Mouse (Mus musculus) 3134 (cell line): ENCODE measurements around the gene Asns.

ENCODE experiments used
- DNase-seq: peaks from one replicate; pipeline ENCODE4 v3.0.0-alpha.2; 2011; ENCODE audit warnings: low spot score; ENCODE audit not compliant: insufficient read length; ENCODE audit errors: extremely low read depth

Gene Asns

DNA sequence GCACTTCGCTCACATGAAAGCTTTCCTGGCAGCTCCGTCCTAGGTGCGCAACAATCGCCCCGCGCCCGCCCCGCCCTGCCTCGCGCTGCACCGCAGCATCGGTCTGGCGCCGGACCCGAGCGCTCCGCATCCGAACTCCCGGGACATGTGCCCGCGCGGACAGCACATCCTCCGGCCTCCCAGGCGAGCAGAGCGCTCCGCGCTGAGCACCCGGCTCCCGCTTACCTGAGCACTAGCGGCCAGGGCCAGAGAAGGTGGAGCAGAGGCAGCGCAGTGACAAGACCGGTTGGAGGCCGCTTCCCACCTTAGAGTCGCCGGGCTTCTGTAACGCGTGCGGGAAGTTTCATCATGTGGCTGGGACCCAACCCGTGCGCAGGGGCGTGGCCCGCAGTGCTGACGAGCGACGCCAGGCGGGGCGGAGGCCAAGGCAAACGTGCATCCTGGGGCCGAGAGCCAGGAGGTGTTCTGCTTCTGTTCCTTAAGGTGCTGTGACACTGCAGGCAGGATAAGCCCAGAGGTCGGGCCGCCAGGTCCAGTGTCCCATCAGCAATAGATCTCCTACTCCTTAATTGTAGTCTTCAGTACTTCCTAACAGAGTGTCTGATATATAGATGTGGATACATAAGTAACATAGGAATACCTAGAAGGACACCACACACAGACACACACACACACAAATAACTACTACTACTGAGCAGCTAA is at the start of gene Asns:
Asns (minus strand) TSS at position 371 of the 702 bp plus-strand sequence.
- peak; percentile 98 for DNase-seq

DNA sequence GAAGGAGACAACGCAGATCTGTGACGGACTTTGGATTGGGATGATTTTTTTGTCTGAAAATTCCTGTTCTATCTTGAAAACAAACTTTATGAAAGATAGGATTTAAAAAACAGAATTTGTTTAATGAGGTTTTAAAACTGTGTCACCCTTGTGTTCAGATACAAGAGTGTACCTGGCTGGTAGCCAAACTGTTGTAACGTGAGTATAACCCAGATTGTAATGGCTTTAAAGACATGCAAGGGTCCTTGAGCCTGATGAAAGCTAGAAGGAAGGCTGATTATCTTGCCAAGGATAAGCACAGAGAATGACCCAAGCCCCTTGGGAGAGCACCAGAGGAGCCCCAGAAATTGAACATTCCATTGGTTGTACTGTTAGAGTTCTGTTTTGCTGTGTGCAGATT is 48.7 kb upstream of the Asns start:
- no peak for DNase-seq

DNA sequence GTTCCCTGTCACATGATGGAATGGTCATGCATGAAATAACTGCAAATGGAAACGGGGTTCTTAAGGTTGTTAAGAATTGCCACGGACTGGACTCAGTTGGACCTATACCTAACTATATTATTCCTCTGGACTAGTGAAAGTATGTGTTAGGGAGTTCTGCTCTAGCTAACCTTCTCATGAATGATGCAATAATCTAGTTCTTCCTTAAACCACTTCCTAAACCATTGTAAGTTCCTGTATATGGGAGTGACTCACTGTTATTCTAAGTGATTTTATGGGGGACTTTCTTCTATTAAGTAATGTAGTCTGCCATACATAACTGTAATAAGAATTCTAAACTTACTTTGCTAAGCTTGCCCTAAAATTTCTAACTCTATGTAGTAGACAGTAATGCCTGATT is 44.8 kb upstream of the Asns start:
- no peak for DNase-seq

DNA sequence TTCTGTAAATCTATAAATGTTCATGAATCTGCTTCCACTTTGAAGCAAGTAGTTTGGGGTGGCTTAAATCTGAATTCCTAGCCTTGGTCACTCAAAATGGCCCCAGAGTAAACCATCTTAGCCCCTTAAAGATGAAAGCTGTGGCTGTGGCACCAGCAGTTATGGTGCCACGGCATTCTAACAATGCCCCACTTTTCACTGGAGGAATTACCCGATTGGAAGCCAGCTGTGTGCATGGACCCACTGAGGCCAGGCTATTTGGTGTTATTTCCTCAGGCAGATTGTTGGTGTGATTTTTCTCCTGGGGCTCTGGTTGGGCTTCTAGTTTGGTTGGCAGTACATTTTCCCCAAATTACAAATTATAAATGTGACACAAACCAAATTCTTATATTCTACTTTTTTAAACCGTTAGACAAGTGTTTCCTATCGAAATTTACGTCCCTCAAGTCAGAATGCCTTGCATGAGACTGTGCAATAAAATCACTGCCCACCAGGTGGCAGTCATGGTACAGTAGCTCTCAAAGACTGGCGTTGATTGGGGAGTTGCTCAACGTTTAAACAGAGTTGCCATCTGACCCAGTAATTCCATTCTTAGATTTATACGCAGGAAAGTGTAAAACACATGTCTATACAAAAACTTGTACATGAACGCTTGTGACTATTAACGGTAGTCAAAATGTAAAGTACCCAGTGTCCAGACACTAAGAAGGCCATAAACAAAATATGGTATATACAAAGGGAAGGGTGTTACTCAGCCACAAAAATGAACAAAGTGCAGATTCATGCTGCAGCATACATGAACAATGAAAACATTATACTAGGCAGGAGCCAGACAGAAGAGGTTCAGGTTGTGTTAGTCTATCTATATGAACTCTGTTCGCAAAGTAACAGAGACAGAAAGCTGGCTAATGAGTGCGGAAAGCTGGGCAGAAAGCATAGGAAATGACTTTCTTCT is 40.0 kb upstream of the Asns start:
- DNase-seq: peak; percentile 32

DNA sequence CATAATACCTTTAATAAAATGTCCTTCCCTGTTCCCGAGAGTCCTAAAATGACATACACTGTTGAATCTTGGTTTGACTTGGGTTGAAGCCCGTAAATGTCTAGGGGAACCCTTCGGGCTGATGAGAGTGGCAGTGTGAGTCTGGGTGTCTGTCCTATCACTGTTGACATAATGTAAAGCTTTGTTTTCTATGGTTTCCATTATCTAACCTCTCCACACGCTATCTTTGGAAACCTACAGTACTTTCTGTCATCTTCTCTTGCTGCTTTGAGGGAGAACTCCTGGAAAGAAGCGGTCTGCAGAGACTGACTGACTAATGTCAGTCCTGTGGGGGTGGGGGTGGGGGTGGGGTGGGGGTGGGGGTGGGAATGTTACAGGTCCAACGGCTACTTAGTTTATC is 39.0 kb upstream of the Asns start:
- DNase-seq: no peak

DNA sequence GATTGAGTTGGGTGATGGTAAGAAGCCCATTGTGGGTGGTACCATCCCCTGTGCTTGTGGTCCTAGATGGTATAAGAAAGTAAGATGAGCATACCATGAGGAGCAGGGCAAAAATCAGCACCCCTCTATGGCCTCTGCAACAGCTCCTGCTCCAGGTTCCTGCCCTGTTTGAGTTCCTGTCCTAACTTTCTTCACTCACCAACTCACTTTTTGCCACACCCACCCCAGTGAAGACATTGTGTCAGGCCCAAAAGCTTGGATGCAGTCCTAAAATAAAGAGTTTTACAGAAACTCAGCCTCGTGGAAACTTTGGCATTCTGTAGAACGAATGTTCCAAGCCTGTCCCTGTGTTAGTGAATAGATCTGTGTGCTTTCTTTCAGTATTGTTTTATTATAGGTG is 36.1 kb upstream of the Asns start:
- no peak for DNase-seq

DNA sequence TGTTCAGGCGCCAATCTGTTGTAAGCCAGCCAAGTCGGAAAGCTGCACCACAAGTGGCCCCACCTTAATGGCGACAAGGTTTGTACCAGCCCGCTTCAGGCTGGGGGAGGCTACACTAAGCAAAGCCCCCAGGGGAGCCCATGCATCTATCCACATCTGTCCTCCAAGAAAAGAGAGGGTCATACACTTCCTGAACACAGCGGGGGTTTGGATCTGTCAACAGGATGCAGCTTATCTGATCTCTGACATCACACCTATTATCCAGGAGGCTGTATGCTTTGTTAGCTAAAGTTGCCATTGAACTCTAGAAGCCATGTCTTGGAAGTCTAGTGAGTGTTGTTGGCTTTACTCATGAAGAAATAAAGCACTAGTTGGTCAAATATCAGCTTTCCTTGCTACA is 35.2 kb upstream of the Asns start:
- DNase-seq: no peak

DNA sequence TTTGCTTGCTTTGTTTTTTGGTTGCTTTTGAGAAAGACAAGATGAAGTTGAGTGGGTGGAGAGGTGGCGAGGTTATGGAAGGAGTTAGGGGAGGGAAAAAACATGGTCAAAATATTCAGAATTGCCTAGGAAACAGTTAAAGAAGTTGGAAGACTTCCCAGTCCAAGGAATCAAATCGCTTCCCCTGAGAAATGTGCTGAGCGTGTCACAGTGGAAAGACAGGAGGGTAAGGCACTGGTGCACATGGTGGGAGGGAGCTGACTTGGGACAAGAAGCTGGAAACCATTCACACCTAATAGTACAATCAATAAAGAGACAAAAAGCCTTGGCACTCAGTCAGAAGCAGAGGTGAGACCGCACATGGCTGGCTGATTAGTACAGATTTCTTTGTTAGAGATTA is 23.2 kb upstream of the Asns start:
- DNase-seq: no peak

DNA sequence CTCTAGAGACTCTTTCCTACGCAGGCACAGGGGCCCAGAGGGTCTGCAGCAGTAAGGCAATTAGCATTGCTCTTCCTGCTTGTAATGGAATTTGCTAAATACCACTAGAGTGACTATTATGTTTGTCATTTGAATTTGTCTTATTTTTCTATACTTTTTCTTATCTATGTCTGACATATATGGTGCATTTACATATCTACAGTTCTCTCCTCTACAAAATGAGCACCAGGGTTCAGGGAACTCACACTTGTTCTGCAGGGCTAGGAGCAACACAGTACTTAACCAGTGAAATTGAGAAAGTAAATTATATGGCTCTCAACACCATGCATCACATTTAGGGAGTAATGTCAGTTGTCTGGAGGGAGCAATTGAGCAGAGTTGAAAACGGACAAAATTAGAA is 21.2 kb upstream of the Asns start:
- DNase-seq: no peak

DNA sequence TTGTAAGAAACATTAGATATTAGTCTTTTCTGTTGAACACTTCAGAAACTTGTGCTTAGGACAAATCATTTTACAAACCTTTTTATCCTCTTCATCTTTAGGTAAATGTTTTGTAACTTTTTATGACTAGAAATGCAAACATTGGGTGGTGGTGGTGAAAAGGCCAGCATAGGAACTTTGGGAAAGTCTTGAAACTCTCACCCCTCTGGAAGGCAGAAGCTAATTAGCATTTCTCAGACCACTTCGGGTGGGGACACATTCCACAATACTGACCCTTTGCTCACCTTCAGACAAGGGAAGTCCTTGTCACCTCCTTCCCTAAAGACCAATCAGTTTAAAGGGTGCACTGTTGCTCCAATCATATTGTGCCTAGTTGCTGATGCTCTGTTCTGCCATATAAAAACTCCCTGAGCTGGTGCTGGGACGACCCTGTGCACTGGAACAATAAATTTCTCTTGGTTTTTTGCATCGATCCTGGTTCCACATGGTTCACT is 18.8 kb upstream of the Asns start:
- no peak for DNase-seq

DNA sequence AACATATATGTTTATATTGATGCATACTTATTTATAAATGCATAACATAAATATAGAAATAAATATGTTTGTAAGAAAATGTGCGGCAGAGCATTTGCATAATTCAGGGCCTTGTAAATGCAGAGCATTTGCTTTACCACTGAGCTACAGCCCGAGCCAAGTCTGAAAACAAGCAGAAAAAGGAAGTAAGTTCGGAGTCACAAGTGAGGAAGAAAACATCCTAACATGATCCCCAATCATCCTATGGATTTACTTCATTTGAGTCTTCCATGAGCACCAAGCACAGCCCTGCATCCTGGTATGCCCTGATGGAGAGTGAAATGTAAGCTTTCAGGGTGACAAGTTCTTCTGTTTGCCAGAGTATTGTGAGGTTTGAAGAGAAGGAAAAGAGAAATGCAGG is 15.2 kb upstream of the Asns start:
- no peak for DNase-seq

DNA sequence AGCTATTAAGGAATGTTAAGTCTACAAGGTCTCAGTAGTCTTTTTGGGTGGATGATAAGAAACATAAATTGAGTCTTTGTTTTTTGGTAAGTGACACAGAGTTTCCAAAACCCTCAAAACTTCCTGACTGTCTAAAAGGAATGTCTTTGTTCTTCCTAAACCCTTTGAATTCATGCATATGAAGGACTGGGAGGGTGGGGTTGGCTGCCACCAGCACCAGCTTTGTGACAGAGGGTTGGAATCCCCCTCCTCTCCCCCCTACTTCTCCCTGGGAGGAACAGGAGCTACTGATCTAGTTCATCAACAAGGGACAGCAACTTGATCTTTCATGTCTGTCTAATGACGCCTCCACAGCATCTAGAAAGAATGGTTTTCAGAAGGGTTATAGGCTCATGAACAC is 13.7 kb upstream of the Asns start:
- DNase-seq: no peak

DNA sequence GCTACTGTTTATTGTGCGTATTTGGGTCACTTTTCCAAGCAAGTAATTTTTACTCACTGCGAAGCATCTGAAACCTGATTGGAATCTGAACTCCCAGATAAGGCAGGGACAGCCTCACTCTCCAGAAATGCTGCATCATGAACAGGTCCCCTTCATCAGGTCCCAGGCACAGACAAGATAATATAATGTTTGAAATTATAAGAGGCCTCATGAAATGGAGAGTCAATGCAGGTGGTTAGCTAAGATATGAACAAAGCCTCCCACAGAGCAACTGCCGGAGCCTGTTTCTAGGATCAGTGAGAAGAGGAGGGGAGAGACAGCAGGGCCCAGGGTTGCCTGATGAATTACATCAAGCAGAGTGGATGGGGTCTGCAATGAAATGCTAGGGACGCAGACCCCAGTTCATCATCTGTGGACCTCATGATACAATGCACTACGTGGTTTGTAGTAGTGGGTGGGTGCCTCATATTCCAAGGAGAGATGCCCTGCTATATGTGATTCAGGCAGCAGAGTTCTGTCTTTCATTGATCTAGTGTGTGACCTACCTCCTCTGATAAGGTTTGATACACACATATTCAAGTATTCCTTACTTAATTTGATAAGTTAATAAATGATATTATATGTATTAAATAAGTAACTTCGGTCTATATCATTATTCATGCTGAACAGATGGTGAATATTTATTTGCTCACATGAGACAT is 5.1 kb upstream of the Asns start:
- no peak for DNase-seq

DNA sequence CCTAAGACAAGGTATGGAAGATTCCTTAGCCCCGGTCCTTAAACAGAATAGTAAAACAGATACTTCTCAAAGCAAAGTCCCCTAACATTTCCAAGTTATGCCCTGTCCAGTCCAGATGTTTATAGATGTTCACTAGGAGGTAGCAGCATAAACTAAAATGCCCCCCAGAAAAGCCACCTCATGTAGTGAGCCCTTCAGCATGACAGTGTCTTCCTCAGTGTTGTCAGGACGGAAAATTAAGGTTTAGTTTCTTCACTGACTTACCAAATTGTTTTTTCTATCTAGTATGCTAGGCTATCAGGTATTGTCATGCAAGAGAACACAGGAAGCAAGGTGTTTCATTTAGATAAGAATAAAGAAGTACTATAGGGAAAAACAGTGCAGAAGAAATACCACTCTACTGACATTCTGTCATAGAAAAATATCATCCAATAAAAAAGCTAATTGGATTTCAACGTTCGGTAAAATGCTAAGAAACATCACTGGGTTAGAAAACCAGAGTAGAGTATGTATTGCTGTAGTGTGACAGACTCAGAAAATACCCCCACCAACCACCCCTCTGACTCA is 4.1 kb upstream of the Asns start:
- no peak for DNase-seq

DNA sequence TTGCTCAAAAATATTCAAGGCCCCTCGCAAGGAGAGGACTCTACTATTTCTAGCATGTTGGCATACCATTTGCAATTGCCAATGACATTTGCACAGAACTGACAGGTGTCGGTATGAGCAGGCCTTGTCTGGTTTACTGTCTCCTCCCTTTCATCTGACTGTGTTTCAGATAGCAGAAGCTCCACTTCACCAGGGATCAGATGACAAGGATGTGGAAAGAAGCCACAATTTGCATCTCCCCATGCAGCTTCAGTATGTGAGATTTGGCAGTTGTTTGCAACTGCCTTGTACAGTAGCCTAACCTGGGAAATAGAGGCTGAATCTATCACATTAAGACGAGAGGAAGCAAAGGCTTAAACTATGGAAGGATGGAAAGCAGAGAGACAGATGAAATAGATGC is 3.6 kb upstream of the Asns start:
- no peak for DNase-seq

DNA sequence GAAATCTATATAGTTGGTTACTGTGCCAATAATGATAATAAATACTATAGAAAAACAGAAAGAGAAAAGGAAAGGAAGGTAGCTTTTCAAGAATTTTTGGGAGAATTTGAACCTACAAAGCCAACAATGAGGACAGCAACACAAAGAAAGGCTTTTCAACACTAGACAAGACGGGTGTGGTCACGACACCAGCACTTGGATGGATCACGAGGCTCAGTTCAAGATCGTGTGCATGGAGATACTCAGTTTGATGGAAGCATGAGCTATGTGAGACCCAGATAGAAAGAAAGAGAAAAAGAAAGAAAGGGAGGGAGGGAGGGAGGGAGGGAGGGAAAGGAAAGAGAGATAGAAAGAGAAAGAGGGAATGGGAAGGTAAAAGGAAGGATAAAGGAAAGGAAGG is 2.8 kb upstream of the Asns start:
- DNase-seq: no peak

DNA sequence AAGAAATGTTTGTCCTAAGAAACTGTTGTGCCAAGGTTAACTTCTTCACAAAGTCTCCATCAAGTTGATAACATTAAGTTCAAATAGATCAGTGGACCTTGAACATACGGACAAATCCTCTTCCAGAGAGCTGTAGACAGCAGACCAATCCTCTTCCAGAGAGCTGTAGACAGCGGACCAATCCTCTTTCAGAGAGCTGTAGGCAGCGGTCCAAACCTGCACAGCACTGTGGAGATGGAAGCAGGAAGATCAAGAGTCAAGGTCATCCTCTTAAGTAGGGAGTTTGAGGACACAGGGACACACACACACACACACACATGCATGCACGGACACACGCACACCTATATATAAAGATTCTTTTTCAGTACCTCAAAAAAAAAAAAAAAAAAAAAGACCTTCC is 612 bp upstream of the Asns start:
- no peak for DNase-seq

DNA sequence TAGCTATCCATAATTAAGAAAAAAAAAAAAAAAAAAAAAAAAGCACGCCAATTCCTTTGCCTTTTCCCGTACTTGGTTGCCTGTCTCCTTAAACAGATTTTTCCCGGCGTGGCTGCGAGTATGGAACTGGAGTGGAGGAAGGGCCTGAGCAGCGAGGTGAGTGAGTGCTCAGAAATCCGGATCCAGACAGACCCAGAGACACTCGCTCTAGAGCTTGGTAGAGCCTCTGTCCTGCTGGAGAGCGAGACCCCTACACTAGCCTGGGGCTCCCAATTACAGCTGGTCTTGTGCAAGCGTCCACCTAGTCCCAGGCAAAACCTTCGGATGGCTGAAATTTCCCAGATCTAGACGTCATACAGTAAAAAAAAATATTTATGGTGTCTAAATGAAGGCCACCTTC is 603 bp downstream of the Asns start:
- no peak for DNase-seq

DNA sequence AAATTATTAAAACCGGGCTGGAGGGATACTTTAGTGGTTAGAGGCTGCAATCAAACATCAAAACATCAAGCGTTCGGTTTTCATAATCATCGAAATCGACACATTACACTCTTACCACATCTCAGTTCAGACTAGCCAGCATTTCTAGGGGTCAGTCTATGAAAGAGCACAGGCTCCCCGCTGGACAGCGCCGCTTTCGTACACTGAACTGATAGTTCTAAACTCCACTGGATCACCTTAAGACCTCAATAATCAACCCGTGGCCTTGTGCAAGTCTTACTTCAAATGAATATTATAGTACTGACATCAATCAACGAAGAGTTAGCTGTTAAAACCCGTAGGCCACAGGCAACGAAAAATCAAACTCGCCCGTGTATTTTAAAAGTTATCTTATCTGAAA is 1.0 kb downstream of the Asns start:
- no peak for DNase-seq

DNA sequence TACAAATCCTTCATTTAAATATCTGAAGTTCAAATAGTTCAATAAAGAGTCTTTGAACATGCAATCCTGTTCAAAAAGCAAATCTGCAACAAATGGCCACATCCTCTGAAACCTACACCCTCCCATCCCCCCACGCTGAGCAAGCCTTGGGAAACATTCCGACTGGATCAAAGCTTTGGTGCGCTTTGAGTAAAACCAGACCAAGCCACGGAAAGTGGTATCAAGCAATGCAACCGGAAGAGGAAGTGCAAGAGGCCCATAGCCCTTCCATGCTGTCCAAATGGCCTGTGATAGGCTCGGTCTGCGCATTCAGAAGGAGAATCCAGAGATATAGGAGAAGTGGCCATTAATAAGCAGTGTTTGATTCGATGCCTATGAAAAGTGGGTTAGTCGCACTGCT is 2.6 kb downstream of the Asns start:
- DNase-seq: no peak

DNA sequence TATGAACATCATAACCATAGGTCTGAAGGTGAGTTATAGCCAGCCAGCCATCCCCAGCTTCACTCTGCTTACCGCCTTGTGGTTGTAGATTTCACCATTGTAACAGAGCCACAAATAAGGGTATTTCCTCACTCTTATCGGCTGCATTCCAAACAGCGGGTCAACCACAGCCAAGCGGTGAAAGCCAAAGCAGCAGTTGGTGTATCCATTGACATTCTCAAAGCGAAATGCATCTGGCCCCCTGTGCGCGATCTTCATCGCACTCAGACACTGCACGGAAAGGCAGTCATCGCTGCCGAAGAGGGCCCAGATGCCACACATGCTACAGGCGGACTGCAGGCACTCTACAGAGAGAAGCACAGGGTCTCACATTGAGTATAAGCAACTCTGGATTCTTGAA is 3.9 kb downstream of the Asns start:
- no peak for DNase-seq
